Mouse (Mus musculus): ENCODE results near the gene Mrgprb3.

Gene Mrgprb3

DNA sequence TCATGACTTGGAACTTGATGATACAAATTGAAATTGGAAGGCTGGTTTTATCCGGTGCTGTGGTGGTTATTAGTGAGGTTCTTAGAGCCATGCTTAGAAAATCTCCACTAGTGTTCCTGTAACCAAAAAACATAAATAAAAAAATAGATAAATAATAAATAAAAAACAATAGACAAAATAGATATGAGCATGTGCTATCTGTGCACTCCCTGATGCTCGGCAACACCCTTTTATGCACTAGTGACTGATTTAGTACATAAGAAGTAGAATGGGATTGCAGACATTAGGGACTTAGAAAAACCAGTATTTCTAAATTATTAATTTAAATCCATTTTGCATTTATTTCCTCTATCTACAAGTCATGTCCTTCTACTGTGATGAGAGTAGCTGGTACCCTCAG, at the start of gene Mrgprb3:
TSS of gene Mrgprb3 (minus strand) at position 101 of the 400 bp plus-strand sequence.
- no peak for DNase-seq

Data from kidney, postnatal 25 days (tissue).